Mouse (Mus musculus): ENCODE results near the gene Fcna. TPM values are rescaled to one million over a fixed set of nuclear protein-coding genes. Genes with fewer than 3 reads are reported as not detected.

The Fcna gene
- 10 to 100 TPM in 1 of 2 experiments, 1 to 10 TPM in 1; 4.5 to 14.3 TPM for total RNA-seq (2021)
- long read RNA-seq, experiment 1, partial matches to known transcripts = 2 of 6 reads
- long read RNA-seq, experiment 1, other reads (novel, unspliced or antisense) = 1 of 6 reads
- long read RNA-seq, experiment 2, partial matches to known transcripts = 0 of 2 reads
- long read RNA-seq, experiment 2, other reads (novel, unspliced or antisense) = 1 of 2 reads

DNA sequence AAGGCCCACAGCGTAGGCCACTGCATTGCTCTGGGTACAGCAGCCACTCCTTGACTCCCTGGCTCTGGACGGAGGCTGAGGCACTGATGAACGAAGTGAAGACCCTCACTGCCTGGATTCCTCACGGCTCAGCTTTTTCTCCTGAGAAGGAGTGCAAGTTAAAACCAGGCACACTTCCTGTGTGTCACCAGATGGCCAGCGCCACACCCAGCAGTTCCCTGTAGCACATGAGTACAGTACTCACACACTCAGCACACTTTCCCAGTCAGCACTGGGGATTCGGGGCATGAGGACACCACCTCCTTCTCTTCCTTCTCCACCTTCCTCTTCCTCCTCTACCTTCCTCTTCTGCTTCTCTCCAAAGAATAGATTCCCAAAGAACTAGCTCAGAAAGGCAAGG lies at the start of gene Fcna:
Gene Fcna (minus strand): TSS at position 220 of the 400 bp plus-strand sequence.
- no peak for DNase-seq

DNA sequence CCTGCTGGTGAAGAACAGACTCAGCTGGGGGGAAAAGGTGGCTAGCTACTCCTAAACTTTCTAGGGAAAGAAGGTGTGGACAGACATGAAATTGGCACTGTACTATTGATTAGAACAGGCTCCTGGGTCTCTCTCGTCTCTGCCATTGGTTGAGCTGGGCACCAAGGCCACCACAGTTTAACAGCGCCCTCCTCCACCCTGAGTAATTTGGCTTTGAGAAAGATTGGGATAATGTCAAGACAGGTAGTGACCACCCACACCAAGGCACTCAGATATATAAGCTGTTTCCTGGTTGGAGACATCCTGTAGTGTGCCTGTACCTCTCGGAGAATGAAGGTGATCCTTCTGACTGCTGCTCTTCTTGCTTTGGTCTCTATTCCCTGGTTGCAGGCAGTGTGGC lies 48.7 kb upstream of the Fcna start, which contains the start of gene Lcn6:
Gene Lcn6 (plus strand): TSS at position 301 of the 400 bp plus-strand sequence.
- no peak for DNase-seq

DNA sequence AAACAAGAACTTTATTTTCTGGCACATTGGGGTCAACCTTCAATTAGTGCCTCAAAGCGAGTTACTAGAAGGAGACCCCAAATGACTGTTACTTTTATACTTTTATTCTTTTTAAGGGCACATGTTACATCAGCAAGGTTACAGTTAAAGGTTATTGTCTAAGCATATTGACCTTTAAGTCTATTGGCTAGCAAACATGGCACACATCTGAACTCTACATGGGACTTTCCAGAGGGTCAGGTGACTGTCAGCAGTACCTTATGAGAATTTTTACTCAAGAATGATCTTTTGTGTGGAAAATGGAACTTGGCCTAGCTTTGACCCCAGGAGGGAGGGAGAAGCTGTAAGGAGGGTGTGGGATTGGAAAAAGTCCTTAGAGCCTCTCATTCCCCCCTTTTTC lies 38.7 kb upstream of the Fcna start:
- no peak for DNase-seq

DNA sequence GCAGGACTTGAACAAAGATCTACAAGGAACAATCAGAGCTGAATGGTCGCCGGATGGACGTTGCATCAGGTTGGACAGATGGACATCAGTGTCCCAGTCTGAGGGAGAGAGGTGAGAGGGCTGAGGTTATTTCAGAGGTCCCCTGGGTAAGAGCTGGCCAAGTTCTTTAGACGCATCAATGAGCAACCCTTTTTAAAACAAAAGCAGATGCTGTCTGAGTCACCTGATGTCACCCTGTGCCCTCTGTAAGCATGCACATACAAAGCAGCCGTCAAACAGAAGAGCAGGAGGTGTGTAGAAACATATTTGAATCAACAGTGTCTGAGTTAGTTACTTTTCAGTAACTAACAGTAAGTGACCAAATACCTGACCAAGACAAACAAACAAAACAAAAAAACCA lies 36.3 kb upstream of the Fcna start:
- no peak for DNase-seq

DNA sequence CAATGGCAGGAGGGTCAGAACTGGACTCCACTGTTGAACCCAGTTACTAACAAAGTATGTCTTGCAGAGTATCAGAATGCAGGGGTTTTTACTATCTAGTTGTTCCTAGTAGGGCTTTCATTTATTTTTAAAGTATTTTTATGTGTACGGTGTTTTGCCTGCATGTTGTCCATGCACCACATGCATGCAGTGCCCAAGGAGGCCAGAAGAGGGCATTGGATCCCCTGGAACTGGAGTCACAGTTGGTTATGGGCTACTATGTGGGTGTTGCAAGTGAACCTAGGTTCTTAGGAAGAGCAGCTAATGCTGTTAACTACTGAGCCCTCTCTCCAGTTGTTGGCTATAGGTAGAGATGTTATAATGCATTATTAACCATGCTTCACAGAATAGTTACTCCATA lies 35.7 kb upstream of the Fcna start:
- DNase-seq = peak; percentile 83 to 84

DNA sequence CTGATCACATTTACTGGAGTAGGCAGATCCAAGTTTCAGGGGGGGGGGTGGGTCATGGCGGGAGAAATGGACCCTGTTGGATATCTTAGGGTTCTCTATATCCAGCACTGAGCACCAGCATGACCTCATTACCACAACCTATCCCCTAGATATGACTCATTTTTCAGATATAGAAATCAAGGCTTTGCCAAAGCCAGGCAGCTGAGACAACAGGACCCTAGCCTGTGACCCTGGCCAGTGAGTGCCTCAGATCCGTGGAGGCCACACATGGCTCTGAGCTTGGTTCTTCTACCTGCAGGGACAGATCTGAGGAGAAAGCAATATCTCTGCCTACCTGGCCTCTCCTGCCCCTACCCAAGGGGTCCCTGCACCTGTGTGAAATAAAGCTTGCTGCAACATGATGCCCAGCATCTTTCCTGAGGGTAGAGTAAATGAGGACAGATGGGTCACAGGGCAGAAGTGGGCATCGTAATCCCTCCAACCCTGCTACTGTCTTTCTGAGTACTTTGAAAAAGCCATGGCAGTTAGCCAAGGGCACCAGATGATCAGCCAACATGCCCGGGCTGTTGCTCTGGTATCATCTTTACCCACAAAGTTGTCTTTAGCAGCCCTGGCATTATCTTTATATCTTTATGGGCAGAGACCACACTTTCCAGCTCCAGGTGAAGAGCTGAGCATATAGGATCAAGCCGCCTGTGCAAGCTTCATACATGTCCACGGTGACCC lies 33.6 kb upstream of the Fcna start:
- DNase-seq = peak in 1 of 2 experiments; percentile 44

DNA sequence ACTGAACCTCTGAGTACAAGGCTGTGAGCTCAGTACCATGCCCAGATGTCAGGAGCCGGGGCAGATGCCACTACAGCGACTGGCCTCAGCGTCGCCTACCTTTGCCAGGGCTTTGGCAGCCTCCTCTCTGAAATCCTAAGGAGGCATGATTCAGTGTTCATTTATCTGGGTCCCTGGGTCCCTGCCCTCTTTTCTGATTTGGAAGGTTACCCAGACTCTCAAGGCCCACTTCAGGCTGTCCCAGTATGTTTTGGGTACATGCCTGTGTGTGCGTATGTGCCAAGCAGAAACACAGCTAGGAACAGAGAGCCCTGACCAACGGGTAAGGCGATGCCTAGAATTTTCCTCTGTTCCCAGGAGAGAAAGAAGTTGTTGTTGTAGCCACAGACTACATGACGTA lies 32.4 kb upstream of the Fcna start:
- peak; percentile 19 to 30 for DNase-seq

DNA sequence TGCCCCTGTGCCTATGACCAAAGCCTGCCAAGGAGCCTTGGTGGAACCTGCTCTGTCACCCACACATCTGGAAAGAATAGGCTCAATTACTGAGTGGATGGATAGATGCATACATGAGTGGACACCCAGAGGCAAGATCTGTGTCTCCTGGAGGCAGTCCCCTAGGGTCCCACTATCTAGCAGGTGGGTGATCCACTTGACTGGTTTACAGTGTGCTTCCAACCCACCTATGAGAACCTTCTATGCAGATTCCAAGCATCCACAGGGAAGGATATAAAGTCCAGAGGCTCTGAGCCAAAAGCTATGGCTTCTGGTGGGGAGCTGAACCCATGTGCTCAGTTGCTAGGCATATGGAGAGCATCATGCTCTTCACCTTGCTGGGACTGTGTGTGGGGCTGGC lies 29.8 kb upstream of the Fcna start, which contains the start of gene Lcn5:
Gene Lcn5 (plus strand): TSS at position 301 of the 400 bp plus-strand sequence.
- no peak for DNase-seq

DNA sequence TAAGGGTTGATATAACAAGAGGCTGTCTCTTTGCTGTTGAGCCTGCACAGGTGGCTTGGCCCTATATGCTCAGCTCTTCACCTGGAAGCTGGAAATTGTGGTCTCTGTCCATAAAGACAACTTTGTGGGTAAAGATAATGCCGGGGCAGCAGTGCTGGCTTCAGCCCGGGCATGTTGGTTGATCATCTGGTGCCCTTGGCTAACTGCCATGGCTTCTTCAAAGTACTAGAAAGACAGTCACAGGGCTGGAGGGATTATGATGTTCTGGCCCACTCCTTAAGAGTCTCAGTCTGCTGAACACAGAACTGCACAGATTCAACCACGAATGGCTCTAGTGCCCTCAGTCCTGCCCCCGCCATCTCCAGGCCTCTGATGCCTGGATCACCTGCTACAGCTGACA lies 29.4 kb upstream of the Fcna start:
- DNase-seq = peak; percentile 62 to 66

DNA sequence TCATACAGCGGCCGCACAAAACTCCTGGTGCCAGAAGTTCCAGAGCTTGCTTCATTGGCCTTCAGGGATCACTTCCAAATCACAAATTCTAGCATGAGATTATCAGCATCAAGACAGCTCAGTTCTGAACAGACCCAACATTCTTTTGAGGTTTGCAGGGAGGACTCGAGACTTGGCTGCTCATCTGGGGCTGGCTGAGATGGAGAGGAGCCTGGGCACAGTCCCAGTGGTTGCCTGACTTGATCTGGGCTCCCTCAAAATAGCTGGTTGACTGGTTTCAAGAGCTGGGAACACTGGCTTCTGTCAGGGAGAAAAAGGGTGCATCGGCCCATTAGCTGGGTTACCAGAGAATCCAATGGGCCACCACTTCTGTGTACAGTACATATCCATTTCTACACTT lies 28.9 kb upstream of the Fcna start:
- no peak for DNase-seq

DNA sequence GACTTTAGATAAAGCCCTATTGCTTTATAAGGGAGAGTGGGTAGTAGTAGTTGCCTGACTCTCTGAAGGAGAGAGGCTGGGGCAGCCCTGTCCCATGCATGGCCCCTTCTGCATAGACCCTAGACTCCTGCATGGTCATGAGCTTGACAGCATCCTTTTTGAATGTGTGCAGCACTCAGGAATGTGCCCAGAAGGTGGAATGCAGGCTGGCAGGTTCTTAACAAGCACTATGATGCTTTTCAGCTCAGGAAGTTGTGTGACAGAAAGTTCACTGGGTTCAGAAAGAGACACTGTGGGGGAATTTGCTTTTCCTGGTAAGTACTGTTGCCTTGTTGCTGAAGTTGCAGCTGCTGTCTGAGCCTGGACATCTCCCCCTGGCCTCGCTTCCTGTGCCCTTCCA lies 26.7 kb upstream of the Fcna start:
- no peak for DNase-seq

DNA sequence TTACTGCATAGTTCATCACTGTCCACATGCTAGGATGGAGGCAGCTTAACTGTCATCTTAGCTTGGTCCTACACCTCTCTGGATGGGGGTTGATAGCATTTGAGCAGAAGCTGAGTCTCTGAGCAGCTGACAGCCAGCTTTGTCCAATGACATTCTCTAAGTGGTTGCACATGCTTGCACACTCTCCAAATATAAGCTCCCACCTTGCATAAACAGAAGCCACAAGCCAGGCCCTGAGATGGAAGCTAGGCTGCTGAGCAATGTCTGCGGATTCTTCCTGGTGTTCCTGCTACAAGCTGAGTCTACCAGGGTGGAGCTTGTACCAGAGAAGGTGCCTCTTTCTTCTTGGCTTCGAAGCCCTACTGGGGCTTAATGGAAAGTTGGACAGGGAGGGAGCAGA lies 25.1 kb upstream of the Fcna start, which contains the start of gene Lcn8:
Gene Lcn8 (plus strand): TSS at position 219 of the 400 bp plus-strand sequence.
- DNase-seq = no peak

DNA sequence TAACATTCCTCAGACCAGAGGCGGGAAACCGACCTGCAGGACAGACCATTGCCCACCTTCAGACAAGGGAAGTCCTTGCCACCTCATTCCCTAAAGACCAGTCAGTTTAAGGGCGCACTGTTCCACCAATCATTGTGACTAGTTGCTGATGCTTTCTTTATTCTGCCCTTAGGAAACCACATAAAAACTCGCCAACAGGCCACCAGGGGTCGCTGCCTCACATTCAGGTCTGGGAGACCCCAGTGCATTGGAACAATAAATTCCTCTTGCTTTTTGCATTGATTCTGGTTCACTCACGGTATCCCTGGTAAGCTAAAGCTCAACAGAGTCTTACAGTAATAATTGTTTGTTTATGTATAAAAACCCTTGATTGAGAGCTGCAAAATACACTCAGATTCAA lies 12.1 kb upstream of the Fcna start:
- DNase-seq = peak; percentile 66 to 74

DNA sequence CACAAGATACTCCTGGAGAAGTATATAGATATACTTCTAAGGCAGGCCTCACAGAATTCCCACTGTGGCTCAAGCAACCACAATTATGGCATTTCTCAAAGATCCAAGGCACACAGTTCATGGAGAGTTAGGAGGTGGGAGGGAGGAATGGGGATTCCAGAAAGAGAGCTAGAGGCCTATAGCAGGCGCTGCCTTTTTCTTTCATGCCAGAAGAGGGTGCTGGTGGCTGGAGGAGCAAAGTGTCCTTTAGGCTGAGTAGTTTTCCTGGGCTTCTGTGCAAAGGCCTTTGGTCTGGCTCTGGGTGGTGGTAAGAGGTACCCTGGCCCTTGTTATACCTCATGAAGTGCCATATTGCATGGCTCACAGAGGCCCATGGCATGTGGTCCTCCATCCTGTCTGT lies 6.2 kb upstream of the Fcna start:
- DNase-seq = peak; percentile 41 to 59

DNA sequence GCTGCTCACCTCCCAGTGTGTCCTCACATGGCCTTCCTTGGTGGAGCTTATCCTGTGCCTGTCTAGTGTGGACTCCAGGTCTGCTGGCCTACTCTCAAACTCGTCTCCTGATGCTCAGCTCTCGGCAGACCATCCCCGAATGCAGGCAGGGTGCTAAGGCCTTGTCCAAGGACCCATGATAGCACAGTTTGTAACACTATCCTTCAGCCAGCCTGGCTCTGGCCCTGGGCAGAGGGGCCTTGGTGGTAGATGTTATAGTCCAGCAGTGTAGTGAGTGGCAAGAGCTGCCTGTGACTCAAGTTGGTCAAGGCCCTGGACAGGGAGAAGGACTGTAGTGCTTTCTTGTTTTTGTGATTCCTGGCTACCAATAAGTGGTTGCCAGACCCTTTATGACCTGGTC lies 5.8 kb upstream of the Fcna start:
- peak; percentile 49 to 75 for DNase-seq

DNA sequence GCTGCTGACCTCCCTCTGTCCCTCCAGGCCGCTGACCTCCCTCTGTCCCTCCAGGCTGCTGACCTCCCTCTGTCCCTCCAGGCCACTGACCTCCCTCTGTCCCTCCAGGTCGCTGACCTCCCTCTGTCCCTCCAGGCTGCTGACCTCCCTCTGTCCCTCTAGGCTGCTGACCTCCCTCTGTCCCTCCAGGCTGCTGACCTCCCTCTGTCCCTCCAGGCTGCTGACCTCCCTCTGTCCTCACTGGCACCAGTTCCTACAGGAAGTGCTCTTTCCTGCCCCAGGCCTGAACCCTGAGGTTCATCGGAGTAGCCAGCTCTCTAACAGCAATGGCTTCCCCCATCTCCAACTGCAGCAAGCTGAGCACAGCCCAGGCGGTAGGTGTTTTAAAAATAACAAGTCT lies 908 bp upstream of the Fcna start:
- peak; percentile 42 to 53 for DNase-seq

DNA sequence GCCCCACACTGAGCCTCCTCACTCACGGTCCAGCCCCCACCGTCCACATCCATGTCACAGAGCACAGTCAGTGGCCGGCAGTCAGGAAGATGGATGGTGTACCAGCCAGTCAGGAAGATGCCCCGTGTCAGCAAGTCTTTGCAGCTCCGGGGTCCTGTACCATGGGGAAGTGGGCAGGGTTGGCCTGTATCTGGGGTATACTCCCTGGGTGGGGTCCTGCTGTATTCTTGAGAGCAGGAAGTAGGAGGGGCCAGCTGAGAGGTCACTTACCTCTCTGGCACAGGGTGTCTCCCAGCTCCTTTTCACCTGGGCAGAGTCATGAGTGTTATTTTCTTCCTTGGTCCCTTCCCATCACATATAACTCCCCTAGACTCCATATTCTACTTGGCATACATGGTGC lies 1.8 kb downstream of the Fcna start:
- no peak for DNase-seq

DNA sequence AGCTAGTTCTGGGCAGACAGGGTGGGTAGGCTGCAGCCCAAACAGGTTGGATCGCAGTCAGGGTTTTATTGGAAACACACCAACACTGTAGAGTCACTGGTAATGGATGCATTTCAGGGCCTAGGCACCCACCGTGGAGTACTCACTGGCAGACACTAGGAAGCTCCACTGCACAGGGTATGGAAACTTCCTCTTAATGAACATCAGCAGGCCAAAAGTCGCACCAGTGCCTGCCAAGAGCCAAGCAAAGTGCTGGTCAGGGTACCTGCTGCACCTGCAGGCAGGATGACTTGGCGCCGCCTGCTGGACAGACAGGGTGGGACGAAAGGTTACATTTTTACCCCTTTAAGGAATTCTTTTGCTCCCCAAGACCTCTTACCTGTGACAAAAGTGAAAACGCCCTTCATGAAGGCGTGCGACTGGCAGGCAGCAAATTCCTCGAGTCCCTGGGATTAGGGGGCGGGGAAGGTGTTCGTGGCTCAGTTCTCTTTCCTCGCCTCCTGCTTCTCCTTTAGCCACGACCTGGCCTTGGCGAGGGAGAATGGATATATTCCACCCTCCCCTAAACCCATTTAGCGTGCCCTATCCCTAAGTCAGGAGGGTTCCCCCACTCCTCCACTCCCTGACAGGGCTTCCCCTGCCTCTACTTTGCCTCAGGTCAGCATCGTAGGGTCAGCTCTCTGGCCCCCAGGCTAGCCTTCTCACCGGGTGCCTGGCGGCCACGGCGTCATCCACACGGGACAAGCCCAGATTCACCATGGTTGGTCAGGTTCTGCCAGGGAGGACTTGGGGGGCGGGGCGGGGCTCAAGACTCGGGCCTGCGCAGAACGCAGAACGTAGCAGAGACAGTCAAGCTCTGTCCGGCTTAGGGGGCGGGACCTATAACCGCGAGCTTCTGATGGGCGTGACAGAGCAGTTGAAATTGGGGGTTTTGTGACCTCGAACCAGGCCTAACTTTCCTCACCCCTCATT lies 6.3 kb downstream of the Fcna start, which contains the start of gene Tmem141:
Gene Tmem141 (minus strand): TSS at position 777 of the 972 bp plus-strand sequence.
- peak; percentile 95 to 97 for DNase-seq

DNA sequence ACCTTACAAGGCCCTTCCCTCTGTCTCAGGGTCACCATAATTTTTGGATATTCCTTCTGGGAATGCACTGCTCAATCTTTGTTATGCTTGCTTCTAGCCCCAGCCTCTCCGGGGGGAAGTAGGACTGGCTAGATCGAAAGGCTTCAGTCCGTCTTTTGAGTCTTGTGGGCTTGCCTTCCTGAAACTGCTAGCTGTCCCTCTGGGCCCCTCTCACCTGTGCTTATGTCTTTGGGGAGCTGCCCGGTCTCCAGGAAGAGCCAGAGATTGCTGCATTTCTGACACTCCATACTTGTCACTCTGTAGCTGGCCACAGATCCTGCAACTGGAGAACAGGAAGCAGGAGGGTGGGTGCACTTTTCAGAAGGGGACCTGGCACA lies 7.0 kb downstream of the Fcna start:
- DNase-seq = no peak

DNA sequence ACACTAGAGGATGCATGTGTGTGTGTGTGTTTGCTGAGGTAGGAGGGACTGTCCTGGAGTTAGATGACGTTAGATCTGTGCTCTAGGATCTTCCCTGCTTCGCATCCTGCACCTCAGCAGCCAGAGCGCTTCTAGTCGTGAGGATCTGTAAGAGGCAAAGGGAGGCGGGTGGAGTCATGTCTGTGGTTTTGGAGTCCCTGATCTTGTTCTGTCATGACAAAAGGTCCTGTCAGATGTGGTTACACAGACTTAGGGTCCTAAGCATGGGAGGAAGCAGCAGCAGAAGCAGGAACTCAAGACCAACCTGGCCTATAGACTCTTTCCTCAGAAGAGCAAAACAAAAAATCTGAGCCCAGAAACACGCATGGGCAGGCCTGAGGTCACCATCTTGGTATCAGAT lies 7.4 kb downstream of the Fcna start:
- DNase-seq = no peak

DNA sequence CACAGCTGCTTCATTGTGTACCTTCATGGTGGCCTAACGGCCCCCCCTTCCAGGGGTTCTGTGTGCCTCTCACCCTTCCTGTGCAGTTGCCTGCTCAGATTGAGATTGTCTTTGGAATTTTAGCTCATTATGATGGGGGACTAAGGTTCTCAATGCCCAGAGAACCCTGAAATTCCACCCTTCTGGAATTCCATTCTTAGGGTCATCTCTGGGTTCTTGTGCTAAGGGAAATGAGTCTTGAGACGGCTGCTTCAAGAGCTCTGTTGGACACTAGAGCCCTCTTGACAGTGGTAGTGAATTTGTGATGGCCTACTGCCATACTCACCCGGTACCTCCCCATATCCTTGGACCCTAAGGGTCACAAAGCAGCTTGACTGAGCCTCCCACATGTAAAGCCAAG lies 10.3 kb downstream of the Fcna start, which contains the start of gene Ccdc183:
Gene Ccdc183 (minus strand): TSS at position 101 of the 400 bp plus-strand sequence.
- no peak for DNase-seq

DNA sequence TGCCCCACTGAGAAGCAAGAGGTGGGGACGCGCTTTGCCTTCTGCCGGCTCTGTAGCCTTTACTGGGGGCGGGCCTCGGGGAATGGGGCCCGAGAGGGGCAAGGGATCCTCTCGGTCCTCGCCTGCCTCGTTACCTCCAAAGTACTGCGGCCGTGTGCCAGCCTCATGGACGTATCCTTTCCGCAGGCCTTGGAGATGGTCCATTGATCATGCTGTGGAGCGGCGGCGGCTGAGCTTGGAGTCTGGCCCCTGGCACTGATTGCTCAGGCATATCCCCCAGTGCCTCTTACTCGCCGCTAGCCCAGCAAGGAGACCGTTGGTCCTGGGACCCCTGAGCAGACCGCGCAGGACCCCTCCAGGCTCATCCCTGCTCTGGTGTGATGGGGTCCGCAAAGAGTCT lies 11.4 kb downstream of the Fcna start:
- no peak for DNase-seq

Data from adrenal gland, postnatal 36 days (tissue).